Mouse (Mus musculus) sigmoid colon, adult 10 weeks (tissue): ENCODE results near the gene Olfr1087. TPM values are rescaled to one million over a fixed set of nuclear protein-coding genes. Genes with fewer than 3 reads are reported as not detected.

Experiments used
- polyA plus RNA-seq: library from polyadenylated mRNA; stranded (reverse); fragments of 350-450 nt; fragmentation: Illumina TruSeq; extraction: RNeasy Lipid Tissue Mini Kit (QIAGEN cat#74804); gene quantifications from one replicate; pipeline ENCODE4 v1.2.3, GENCODE M21; 2014; ENCODE audit warnings: low read depth, low replicate concordance

The Olfr1087 gene
- polyA plus RNA-seq: not detected

GRCm38 (mm10) chr2:86698295-86698694 is at the start of gene Olfr1087:
TSS of gene Olfr1087 (minus strand) at chr2:86698395.

GRCm38 (mm10) chr2:86733601-86734000 is 35.4 kb upstream of the Olfr1087 start, which contains the start of gene Olfr1089:
TSS of gene Olfr1089 (minus strand) at chr2:86733701.

GRCm38 (mm10) chr2:86679992-86680391 is 18.2 kb downstream of the Olfr1087 start, which contains the start of gene Olfr1086:
TSS of gene Olfr1086 (minus strand) at chr2:86680092.

GRCm38 (mm10) chr2:86661919-86662318 is 36.3 kb downstream of the Olfr1087 start, which contains the start of gene Olfr1085:
TSS of gene Olfr1085 (minus strand) at chr2:86662019.

GRCm38 (mm10) chr2:86639625-86640024 is 58.6 kb downstream of the Olfr1087 start, which contains the start of gene Olfr1084:
TSS of gene Olfr1084 (minus strand) at chr2:86639725.

Other genes starting within 250 kb of the Olfr1087 start
- gene Olfr1065, start 247.8 kb downstream of the Olfr1087 start, polyA plus RNA-seq: not detected
- gene Olfr1066, start 242.1 kb downstream of the Olfr1087 start, polyA plus RNA-seq: not detected
- gene Olfr228, start 211.0 kb downstream of the Olfr1087 start, polyA plus RNA-seq: not detected
- not detected for gene Olfr1076, start 189.9 kb downstream of the Olfr1087 start, polyA plus RNA-seq
- not detected for gene Olfr1079, start 155.9 kb downstream of the Olfr1087 start, polyA plus RNA-seq
- not detected for gene Olfr1080, start 140.2 kb downstream of the Olfr1087 start, polyA plus RNA-seq
- gene Olfr1082, start 99.4 kb downstream of the Olfr1087 start, polyA plus RNA-seq: not detected
- gene Olfr1084, start 58.7 kb downstream of the Olfr1087 start, polyA plus RNA-seq: not detected
- not detected for gene Olfr1085, start 36.4 kb downstream of the Olfr1087 start, polyA plus RNA-seq
- not detected for gene Olfr1086, start 18.3 kb downstream of the Olfr1087 start, polyA plus RNA-seq
- not detected for gene Olfr1089, start 35.3 kb upstream of the Olfr1087 start, polyA plus RNA-seq
- gene Olfr1090, start 60.6 kb upstream of the Olfr1087 start, polyA plus RNA-seq: not detected
- not detected for gene Olfr1093, start 84.1 kb upstream of the Olfr1087 start, polyA plus RNA-seq
- not detected for gene Olfr141, start 111.6 kb upstream of the Olfr1087 start, polyA plus RNA-seq
- gene Olfr1094, start 126.3 kb upstream of the Olfr1087 start, polyA plus RNA-seq: not detected
- not detected for gene Olfr1095, start 153.3 kb upstream of the Olfr1087 start, polyA plus RNA-seq
- gene Gm13723, start 176.4 kb upstream of the Olfr1087 start, polyA plus RNA-seq: not detected
- gene Olfr1097, start 193.8 kb upstream of the Olfr1087 start, polyA plus RNA-seq: not detected
- gene Olfr1098, start 226.2 kb upstream of the Olfr1087 start, polyA plus RNA-seq: not detected